Mouse (Mus musculus) cerebellum, adult 2 months (tissue): ENCODE measurements around the gene Stk38l. TPM values are rescaled to one million over a fixed set of nuclear protein-coding genes. Genes with fewer than 3 reads are reported as not detected.

Experiments
- DNase-seq, 2 experiments: peaks; one replicate each; pipeline ENCODE4 v3.0.0; 2021
- H3K27ac ChIP-seq: fragments of 200-500 bp; 2 replicates; pipeline ENCODE4 v1.5.1; 2012; ENCODE audit warnings: low read length, control low read depth, inconsistent platforms; ENCODE audit not compliant: insufficient read depth
- H3K27me3 ChIP-seq: fragments of 200-500 bp; 2 replicates; pipeline ENCODE4 v1.6.1; 2012; ENCODE audit warnings: inconsistent platforms, mild to moderate bottlenecking, low read length, moderate library complexity; ENCODE audit not compliant: control insufficient read depth, insufficient read depth
- H3K4me1 ChIP-seq: fragments of 200-500 bp; 2 replicates; pipeline ENCODE4 v1.6.1; 2011; ENCODE audit warnings: low read length; ENCODE audit not compliant: control insufficient read depth, insufficient read depth
- H3K4me3 ChIP-seq: fragments of 200-500 bp; replicated peaks from 2 replicates; pipeline ENCODE3; 2011; ENCODE audit warnings: mild to moderate bottlenecking, low read depth, low read length, control low read depth; ENCODE audit not compliant: insufficient read depth
- CTCF ChIP-seq: fragments of 200-500 bp; IDR thresholded peaks from 2 replicates; pipeline ENCODE4 v1.5.1; 2011; ENCODE audit warnings: low read depth, mild to moderate bottlenecking, control low read depth, low read length, moderate library complexity, borderline replicate concordance; ENCODE audit not compliant: insufficient read depth
- POLR2A ChIP-seq: fragments of 200-500 bp; IDR thresholded peaks from 2 replicates; pipeline ENCODE4 v1.6.1; 2011; ENCODE audit warnings: low read length, control low read depth, borderline replicate concordance; ENCODE audit not compliant: insufficient read depth
- WGBS: fragments of 180-500 bp; shearing (Covaris S2); methylation state at CpG from one replicate; pipeline ENCODE4 v1.1.7; 2018; 5-methylcytosine and 5-hydroxymethylcytosine counted together
- polyA plus RNA-seq: library from polyadenylated mRNA; depleted of rRNA; stranded (reverse); fragments of >200 nt; gene quantifications from 2 replicates; pipeline ENCODE4 v1.2.3, GENCODE M21; 2012

The Stk38l gene
- polyA plus RNA-seq, 1 experiment: 16.4 TPM

- H3K4me3 ChIP-seq: no peak overlapping the region
- H3K27me3 ChIP-seq: no peaks in the 10 kb centered on the region
- WGBS: 85% methylated on average over 2 of the region's 2 CpGs
- peaks cover 7% of the 10 kb centered on the region for H3K4me1 ChIP-seq
- no peak for DNase-seq
- no peak overlapping the region for H3K27ac ChIP-seq
- TF ChIP-seq POLR2A: no peak
- no peak for TF ChIP-seq CTCF
Measured at GRCm38 (mm10) chr6:146753560-146754160, 28.9 kb downstream of the Stk38l start.

- no peak overlapping the region for H3K27ac ChIP-seq
- DNase-seq: no peak
- peaks cover 7% of the 10 kb centered on the region for H3K4me1 ChIP-seq
- no peaks in the 10 kb centered on the region for H3K27me3 ChIP-seq
- no peak overlapping the region for H3K4me3 ChIP-seq
- WGBS: 94% methylated on average over 2 of the region's 2 CpGs
- TF ChIP-seq CTCF: no peak
- no peak for TF ChIP-seq POLR2A
Measured at GRCm38 (mm10) chr6:146755136-146755535, 30.3 kb downstream of the Stk38l start.

GRCm38 (mm10) chr6:146755679-146756078 is 30.9 kb downstream of the Stk38l start:
- whole genome bisulfite sequencing: 92% methylated on average over 4 of the region's 4 CpGs
- Histone ChIP-seq H3K4me1 (peaks cover 7% of the 10 kb centered on the region), H3K27me3 (no peaks in the 10 kb centered on the region), H3K27ac (no peak overlapping the region), H3K4me3 (no peak overlapping the region)
- no peak for DNase-seq
- TF ChIP-seq POLR2A (no peak), CTCF (no peak)

- H3K4me3 ChIP-seq: no peak overlapping the region
- WGBS: 97% methylated on average over 2 of the region's 2 CpGs
- no peak for TF ChIP-seq CTCF
- TF ChIP-seq POLR2A: no peak
- H3K27me3 ChIP-seq: no peaks in the 10 kb centered on the region
- no peak for DNase-seq
- no peak overlapping the region for H3K27ac ChIP-seq
- peaks cover 4% of the 10 kb centered on the region for H3K4me1 ChIP-seq
Measured at GRCm38 (mm10) chr6:146759027-146759426, 34.2 kb downstream of the Stk38l start.

- no peak for TF ChIP-seq CTCF
- no peak for TF ChIP-seq POLR2A
- H3K27me3 ChIP-seq: no peaks in the 10 kb centered on the region
- H3K4me1 ChIP-seq: peaks cover 2% of the 10 kb centered on the region; the same call in 1 of the 2 replicates
- no peak for DNase-seq
- no peak overlapping the region for H3K27ac ChIP-seq
- no peak overlapping the region for H3K4me3 ChIP-seq
- WGBS: 93% methylated on average over 2 of the region's 2 CpGs
Measured at GRCm38 (mm10) chr6:146760022-146760421, 35.2 kb downstream of the Stk38l start.

- Histone ChIP-seq H3K27me3 (no peaks in the 10 kb centered on the region), H3K4me1 (no peaks in the 10 kb centered on the region), H3K4me3 (no peak overlapping the region), H3K27ac (no peak overlapping the region)
- 72% methylated on average over 4 of the region's 4 CpGs for WGBS
- TF ChIP-seq CTCF (no peak), POLR2A (no peak)
- no peak for DNase-seq
Measured at GRCm38 (mm10) chr6:146760736-146761135, 35.9 kb downstream of the Stk38l start.

GRCm38 (mm10) chr6:146762264-146762898 is 37.6 kb downstream of the Stk38l start:
- DNase-seq: peak; percentile 14 to 32
- TF ChIP-seq POLR2A (no peak), CTCF (peak; percentile 54; the same call in 1 of the 2 replicates)
- WGBS: 68% methylated on average over 5 of the region's 5 CpGs
- H3K27me3 ChIP-seq: no peaks in the 10 kb centered on the region
- no peak overlapping the region for H3K4me3 ChIP-seq
- no peak overlapping the region for H3K27ac ChIP-seq
- no peaks in the 10 kb centered on the region for H3K4me1 ChIP-seq

GRCm38 (mm10) chr6:146764593-146764992 is 39.8 kb downstream of the Stk38l start:
- Histone ChIP-seq H3K27me3 (no peaks in the 10 kb centered on the region), H3K27ac (no peak overlapping the region), H3K4me3 (no peak overlapping the region), H3K4me1 (no peaks in the 10 kb centered on the region)
- WGBS: 80% methylated on average over 2 of the region's 2 CpGs
- TF ChIP-seq POLR2A: no peak
- no peak for TF ChIP-seq CTCF
- no peak for DNase-seq
